Mouse (Mus musculus) forebrain, embryonic 11.5 days (tissue): ENCODE measurements around the gene Skap2. TPM values are rescaled to one million over a fixed set of nuclear protein-coding genes. Genes with fewer than 3 reads are reported as not detected.

Experiments
- ATAC-seq: fragments of 200-750 bp; cut with Nextera tagmentation; replicated peaks from 2 replicates; pipeline ENCODE4 v1.8.0; 2017; ENCODE audit warnings: moderate TSS enrichment; ENCODE audit not compliant: low FRiP score
- DNase-seq: peaks from one replicate; pipeline ENCODE4 v3.0.0-alpha.2; 2017; ENCODE audit warnings: low spot score
- H3K27ac ChIP-seq: fragments of 300-500 bp; sonication (generic); 2 replicates; pipeline ENCODE4 v1.5.1; 2014; ENCODE audit warnings: low read depth, low read length
- H3K27me3 ChIP-seq: fragments of 300-500 bp; sonication (generic); 2 replicates; pipeline ENCODE4 v1.6.1; 2014; ENCODE audit warnings: mild to moderate bottlenecking, low read length, mixed read lengths; ENCODE audit not compliant: control insufficient read depth, insufficient read depth
- H3K36me3 ChIP-seq: fragments of 300-500 bp; sonication (generic); 2 replicates; pipeline ENCODE4 v1.6.1; 2014; ENCODE audit warnings: mild to moderate bottlenecking, low read length, moderate library complexity, mixed read lengths; ENCODE audit not compliant: control insufficient read depth, insufficient read depth
- H3K4me1 ChIP-seq: fragments of 300-500 bp; sonication (generic); replicated peaks from 2 replicates; pipeline ENCODE4 v1.6.1; 2014; ENCODE audit warnings: low read length, mixed read lengths; ENCODE audit not compliant: control insufficient read depth, insufficient read depth
- H3K4me2 ChIP-seq: fragments of 300-500 bp; sonication (generic); 2 replicates; pipeline ENCODE4 v1.6.1; 2014; ENCODE audit warnings: low read depth, mild to moderate bottlenecking, low read length, moderate library complexity, mixed read lengths; ENCODE audit not compliant: severe bottlenecking
- H3K4me3 ChIP-seq: fragments of 300-500 bp; sonication (generic); 2 replicates; pipeline ENCODE4 v1.5.1; 2014; ENCODE audit warnings: low read depth, low read length
- H3K9ac ChIP-seq: fragments of 300-500 bp; sonication (generic); 2 replicates; pipeline ENCODE4 v1.6.1; 2014; ENCODE audit warnings: low read length
- H3K9me3 ChIP-seq: fragments of 300-500 bp; sonication (generic); 2 replicates; pipeline ENCODE4 v1.6.1; 2016; ENCODE audit warnings: low read length, mixed read lengths; ENCODE audit not compliant: control insufficient read depth
- WGBS: fragments of 180-500 bp; shearing (Covaris S2); extraction: QIAGEN DNeasy Blood & Tissue Kit; methylation state at CpG from one replicate; pipeline ENCODE4 v1.1.7; 2014; 5-methylcytosine and 5-hydroxymethylcytosine counted together
- polyA plus RNA-seq: library from polyadenylated mRNA; unstranded; fragments of >200 nt; fragmentation: Nextera tagmentation; extraction: Ambion mirVana; gene quantifications from 2 replicates; pipeline ENCODE4 v1.2.1, GENCODE M21; 2014

Skap2 gene
- polyA plus RNA-seq, 1 experiment from 2014 or later = 7.7 TPM

GRCm38 (mm10) chr6:51852643-51853042 lies 159.7 kb downstream of the Skap2 start:
- Histone ChIP-seq H3K4me1 (peaks cover 4% of the 10 kb centered on the region), H3K27me3 (peaks cover 9% of the 10 kb centered on the region; the same call in 1 of the 2 replicates), H3K9me3 (no peaks in the 10 kb centered on the region), H3K36me3 (no peaks in the 10 kb centered on the region), H3K4me3 (no peak overlapping the region), H3K27ac (no peak overlapping the region), H3K4me2 (no peak overlapping the region), H3K9ac (no peak overlapping the region)
- ATAC-seq (no peak), DNase-seq (no peak)
- WGBS = 73% methylated on average over 4 of the region's 4 CpGs

GRCm38 (mm10) chr6:51851544-51851943 lies 160.8 kb downstream of the Skap2 start:
- no peak overlapping the region for H3K4me3 ChIP-seq
- no peaks in the 10 kb centered on the region for H3K9me3 ChIP-seq
- peaks cover 6% of the 10 kb centered on the region for H3K4me1 ChIP-seq
- no peaks in the 10 kb centered on the region for H3K36me3 ChIP-seq
- DNase-seq = no peak
- no peak overlapping the region for H3K27ac ChIP-seq
- WGBS = 55% methylated on average over 7 of the region's 7 CpGs
- peaks cover 13% of the 10 kb centered on the region; the same call in 1 of the 2 replicates for H3K27me3 ChIP-seq
- no peak overlapping the region for H3K9ac ChIP-seq
- H3K4me2 ChIP-seq = no peak overlapping the region
- ATAC-seq = no peak

GRCm38 (mm10) chr6:51850030-51850817 lies 162.1 kb downstream of the Skap2 start:
- Histone ChIP-seq H3K9ac (no peak overlapping the region), H3K9me3 (no peaks in the 10 kb centered on the region), H3K4me1 (peaks cover 6% of the 10 kb centered on the region), H3K4me3 (no peak overlapping the region), H3K27me3 (peaks cover 13% of the 10 kb centered on the region; the same call in 1 of the 2 replicates), H3K36me3 (no peaks in the 10 kb centered on the region), H3K4me2 (no peak overlapping the region), H3K27ac (0 out of 2 replicates have a peak overlapping the region, but pooled peaks have one; percentile 42)
- ATAC-seq = no peak
- DNase-seq = no peak
- WGBS = 64% methylated on average over 13 of the region's 13 CpGs

GRCm38 (mm10) chr6:51849561-51849960 lies 162.8 kb downstream of the Skap2 start:
- H3K9ac ChIP-seq = no peak overlapping the region
- no peaks in the 10 kb centered on the region for H3K36me3 ChIP-seq
- DNase-seq (no peak), ATAC-seq (peak; percentile 65)
- no peaks in the 10 kb centered on the region for H3K9me3 ChIP-seq
- H3K4me2 ChIP-seq = peak overlapping the region; percentile 16; the same call in 1 of the 2 replicates
- WGBS = 19% methylated on average over 10 of the region's 10 CpGs
- H3K27ac ChIP-seq = peak overlapping the region; percentile 13; the same call in 1 of the 2 replicates
- H3K4me1 ChIP-seq = peaks cover 6% of the 10 kb centered on the region
- no peak overlapping the region for H3K4me3 ChIP-seq
- H3K27me3 ChIP-seq = peaks cover 13% of the 10 kb centered on the region; the same call in 1 of the 2 replicates

- H3K27me3 ChIP-seq = peaks cover 10% of the 10 kb centered on the region; the same call in 1 of the 2 replicates
- no peak for ATAC-seq
These were observed 168.2 kb downstream of the Skap2 start for GRCm38 (mm10) chr6:51844106-51844505.

GRCm38 (mm10) chr6:51843081-51843480 lies 169.3 kb downstream of the Skap2 start:
- Histone ChIP-seq H3K9me3 (no peaks in the 10 kb centered on the region), H3K4me1 (peaks cover 2% of the 10 kb centered on the region), H3K36me3 (no peaks in the 10 kb centered on the region), H3K27me3 (peaks cover 6% of the 10 kb centered on the region; the same call in 1 of the 2 replicates), H3K4me3 (no peak overlapping the region), H3K9ac (no peak overlapping the region), H3K4me2 (no peak overlapping the region), H3K27ac (no peak overlapping the region)
- WGBS = 82% methylated on average over 9 of the region's 9 CpGs
- ATAC-seq (no peak), DNase-seq (no peak)

More at GRCm38 (mm10) chr6:51844106-51844505, 168.2 kb downstream of the Skap2 start:
- H3K4me2 ChIP-seq = no peak overlapping the region
- H3K9me3 ChIP-seq = no peaks in the 10 kb centered on the region
- H3K4me1 ChIP-seq = peaks cover 6% of the 10 kb centered on the region
- no peak overlapping the region for H3K27ac ChIP-seq
- 68% methylated on average over 11 of the region's 11 CpGs for WGBS
- DNase-seq = no peak
- no peak overlapping the region for H3K4me3 ChIP-seq
- no peak overlapping the region for H3K9ac ChIP-seq
- H3K36me3 ChIP-seq = no peaks in the 10 kb centered on the region

- Histone ChIP-seq H3K36me3 (no peaks in the 10 kb centered on the region), H3K4me3 (no peak overlapping the region), H3K4me2 (no peak overlapping the region), H3K9ac (no peak overlapping the region), H3K27ac (no peak overlapping the region), H3K4me1 (no peaks in the 10 kb centered on the region), H3K9me3 (no peaks in the 10 kb centered on the region), H3K27me3 (no peaks in the 10 kb centered on the region)
- DNase-seq = no peak
- ATAC-seq = no peak
- WGBS = 64% methylated on average over 3 of the region's 3 CpGs
These were observed 174.2 kb downstream of the Skap2 start for GRCm38 (mm10) chr6:51838177-51838576.

GRCm38 (mm10) chr6:51833362-51833761 lies 179.0 kb downstream of the Skap2 start:
- no peaks in the 10 kb centered on the region for H3K4me1 ChIP-seq
- H3K9ac ChIP-seq = no peak overlapping the region
- H3K4me2 ChIP-seq = no peak overlapping the region
- H3K4me3 ChIP-seq = no peak overlapping the region
- H3K9me3 ChIP-seq = no peaks in the 10 kb centered on the region
- ATAC-seq (no peak), DNase-seq (no peak)
- no peaks in the 10 kb centered on the region for H3K36me3 ChIP-seq
- H3K27me3 ChIP-seq = no peaks in the 10 kb centered on the region
- 83% methylated on average over 2 of the region's 2 CpGs for WGBS
- no peak overlapping the region for H3K27ac ChIP-seq
